Mouse (Mus musculus): Measurements from ENCODE around the gene Tdrd1.

GRCm38 (mm10) chr19:56905395-56905794, 79.4 kb downstream of the Tdrd1 start:
- TF ChIP-seq POLR2A (IDR thresholded peaks at IDR 0.05; ENCODE audit: low read depth, low read length) (no peak), CTCF (conservative IDR thresholded peaks at IDR 0.05; ENCODE audit: insufficient read depth, insufficient read length, low read depth, low read length) (no peak)
